Mouse (Mus musculus): ENCODE measurements around the gene Scp2. TPM values are rescaled to one million over a fixed set of nuclear protein-coding genes. Genes with fewer than 3 reads are reported as not detected.

Scp2 gene
- total RNA-seq, 2 experiments from 2014 or later, result 140 to 152 TPM

- Histone ChIP-seq H3K27ac (no peak overlapping the region), H3K4me3 (no peak overlapping the region)
- intact Hi-C loops (cut with DNase I), result no loop called here
Observed at GRCm38 (mm10) chr4:108045136-108046107, 99.4 kb downstream of the Scp2 start.

GRCm38 (mm10) chr4:108037027-108037426, 107.8 kb downstream of the Scp2 start:
- intact Hi-C loops (cut with DNase I), result no loop called here
- peak; percentile 49 for DNase-seq

More at GRCm38 (mm10) chr4:108045136-108046107, 99.4 kb downstream of the Scp2 start:
- no peak for TF ChIP-seq CTCF (IDR thresholded peaks at IDR 0.05)
- no peak for DNase-seq

GRCm38 (mm10) chr4:108033041-108033764, 111.6 kb downstream of the Scp2 start:
- peak overlapping the region; percentile 84 for H3K27ac ChIP-seq
- no peak for TF ChIP-seq CTCF (IDR thresholded peaks at IDR 0.05)
- intact Hi-C loops (cut with DNase I), result no loop called here
- no peak for DNase-seq
- no peak overlapping the region for H3K4me3 ChIP-seq

More at GRCm38 (mm10) chr4:108037027-108037426, 107.8 kb downstream of the Scp2 start:
- Histone ChIP-seq H3K27ac (peak overlapping the region; percentile 63; the same call in 1 of the 2 replicates), H3K4me3 (no peak overlapping the region)
- no peak for TF ChIP-seq CTCF (IDR thresholded peaks at IDR 0.05)

GRCm38 (mm10) chr4:108032352-108032849, 112.4 kb downstream of the Scp2 start:
- Histone ChIP-seq H3K4me3 (peak overlapping the region; percentile 86), H3K27ac (peak overlapping the region; percentile 84)
- TF ChIP-seq CTCF (IDR thresholded peaks at IDR 0.05), result no peak
- intact Hi-C loops (cut with DNase I), result no loop called here
- no peak for DNase-seq

- no peak for TF ChIP-seq CTCF (IDR thresholded peaks at IDR 0.05)
- intact Hi-C loops (cut with DNase I), result no loop called here
- peak; percentile 84 for DNase-seq
- Histone ChIP-seq H3K27ac (peak overlapping the region; percentile 84), H3K4me3 (peak overlapping the region; percentile 86)
Observed at GRCm38 (mm10) chr4:108031502-108032351, 113.1 kb downstream of the Scp2 start.

- intact Hi-C loops (cut with DNase I), result no loop called here
- Histone ChIP-seq H3K4me3 (peak overlapping the region; percentile 86), H3K27ac (peak overlapping the region; percentile 84)
- no peak for TF ChIP-seq CTCF (IDR thresholded peaks at IDR 0.05)
- DNase-seq, result no peak
Observed at GRCm38 (mm10) chr4:108030888-108031501, 113.8 kb downstream of the Scp2 start.

- no peak for TF ChIP-seq CTCF (IDR thresholded peaks at IDR 0.05)
- Histone ChIP-seq H3K4me3 (no peak overlapping the region), H3K27ac (no peak overlapping the region)
- DNase-seq, result no peak
- intact Hi-C loops (cut with DNase I), result no loop called here
Observed at GRCm38 (mm10) chr4:108026193-108026592, 118.6 kb downstream of the Scp2 start.

- Histone ChIP-seq H3K4me3 (no peak overlapping the region), H3K27ac (0 out of 2 replicates have a peak overlapping the region, but pooled peaks have one; percentile 31)
- intact Hi-C loops (cut with DNase I), result no loop called here
- DNase-seq, result no peak
- no peak for TF ChIP-seq CTCF (IDR thresholded peaks at IDR 0.05)
Observed at GRCm38 (mm10) chr4:108025269-108025668, 119.5 kb downstream of the Scp2 start.

- no peak overlapping the region for H3K4me3 ChIP-seq
- DNase-seq, result peak; percentile 77
- H3K27ac ChIP-seq, result peak overlapping the region; percentile 41
- TF ChIP-seq CTCF (IDR thresholded peaks at IDR 0.05), result no peak
- intact Hi-C loops (cut with DNase I), result no loop called here
Observed at GRCm38 (mm10) chr4:108024641-108025040, 120.2 kb downstream of the Scp2 start.

- intact Hi-C loops (cut with DNase I), result no loop called here
- no peak for TF ChIP-seq CTCF (IDR thresholded peaks at IDR 0.05)
- H3K27ac ChIP-seq, result no peak overlapping the region
- no peak for DNase-seq
- no peak overlapping the region for H3K4me3 ChIP-seq
Observed at GRCm38 (mm10) chr4:108023186-108023585, 121.6 kb downstream of the Scp2 start.

- no peak for TF ChIP-seq CTCF (IDR thresholded peaks at IDR 0.05)
- DNase-seq, result no peak
- intact Hi-C loops (cut with DNase I), result no loop called here
- no peak overlapping the region for H3K27ac ChIP-seq
- no peak overlapping the region for H3K4me3 ChIP-seq
Observed at GRCm38 (mm10) chr4:108020178-108020577, 124.6 kb downstream of the Scp2 start.

All from gastrocnemius, adult 2 months (tissue).